Mouse (Mus musculus): ENCODE data around the gene Sez6l2.

DNA sequence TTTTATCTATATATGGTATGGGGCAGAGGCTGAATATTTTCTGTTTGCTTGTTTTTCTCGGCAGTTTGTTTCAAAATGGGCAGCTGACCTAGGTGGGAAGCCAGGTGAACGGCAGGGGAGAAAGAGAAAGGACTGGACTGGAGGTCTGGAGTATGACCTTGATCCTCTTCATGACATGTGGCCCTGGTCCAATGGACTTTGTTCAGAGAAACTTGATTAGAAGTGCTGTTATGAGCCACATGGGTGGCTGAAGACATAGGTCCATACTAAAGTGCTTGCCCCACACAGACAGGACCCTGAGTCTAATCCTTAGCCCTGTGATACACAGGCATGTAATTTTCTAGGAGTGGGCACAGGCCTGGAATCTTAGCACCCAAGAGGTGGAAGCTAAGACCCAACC is 28.8 kb upstream of the Sez6l2 start:
- no peak for TF ChIP-seq POLR2A (IDR thresholded peaks at IDR 0.05; ENCODE audit: insufficient read depth, low read depth, low read length)
- no peak for TF ChIP-seq CTCF (IDR thresholded peaks at IDR 0.05; ENCODE audit: insufficient read depth, low read depth, low read length)
